Mouse (Mus musculus): ENCODE measurements around the gene Amz1.

DNA sequence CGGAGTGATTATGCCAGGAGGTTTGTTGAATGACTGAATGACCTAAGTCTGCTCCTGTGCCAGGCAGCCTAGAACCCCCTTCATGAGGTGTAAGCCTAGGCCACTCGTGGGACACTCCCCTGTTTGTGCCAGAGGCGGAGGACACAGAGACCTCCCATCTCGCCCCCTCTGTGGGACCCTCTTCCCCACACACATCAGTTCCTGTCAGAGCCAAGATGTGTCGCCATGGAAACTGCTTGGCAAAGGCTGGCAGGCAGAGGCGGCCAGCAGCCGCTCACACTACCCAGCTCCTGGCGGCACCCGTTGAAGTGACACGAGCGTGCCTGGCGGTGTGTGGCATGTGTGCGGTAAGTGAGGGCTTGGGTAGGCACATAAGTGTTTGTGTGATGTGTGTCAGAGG, at the start of gene Amz1:
- TF ChIP-seq EP300 (IDR thresholded peaks at IDR 0.05; ENCODE audit: low read depth) (no peak), CTCF (IDR thresholded peaks at IDR 0.05; ENCODE audit: low read depth) (no peak)
